Mouse (Mus musculus): ENCODE data around the gene Krtap19-5. TPM values are rescaled to one million over a fixed set of nuclear protein-coding genes. Genes with fewer than 3 reads are reported as not detected.

Krtap19-5 gene
- polyA plus RNA-seq (2015; fragmentation: Nextera tagmentation; extraction: Ambion mirVana), result not detected in 2 replicates

DNA sequence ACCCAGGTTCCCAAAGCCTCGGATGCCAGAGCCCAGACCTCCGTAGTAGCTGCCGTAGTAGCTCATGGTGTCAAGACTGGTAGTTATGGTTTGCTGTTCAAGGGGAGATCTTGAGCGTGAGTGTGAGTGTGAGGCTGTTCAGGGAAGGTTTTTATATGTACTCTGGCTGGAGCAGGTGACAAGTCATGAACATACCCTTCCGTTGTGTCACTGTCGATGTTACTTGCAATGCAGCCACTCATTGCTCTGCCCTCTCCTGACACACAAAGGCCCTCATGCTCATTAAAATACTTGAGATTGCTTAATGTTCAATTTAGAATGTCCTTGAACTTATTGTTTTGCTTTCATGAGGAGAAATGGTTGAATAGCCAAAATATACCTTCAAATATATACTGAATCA lies at the start of gene Krtap19-5:
Krtap19-5 (minus strand) TSS at position 101 of the 400 bp plus-strand sequence.
- H3K27ac ChIP-seq (ENCODE audit: low read length), result no peak within 1 kb of the TSS
- no peaks in the 10 kb centered on the region for H3K4me1 ChIP-seq (ENCODE audit: insufficient read depth, low read length)
- no peak within 1 kb of the TSS for H3K4me3 ChIP-seq (ENCODE audit: low read length)
- WGBS, result 93% methylated on average over 6 of the region's 6 CpGs
- ATAC-seq (ENCODE audit: low FRiP score, low TSS enrichment), result no peak
- H3K9ac ChIP-seq (replicated peaks; ENCODE audit: low read length), result no peak within 1 kb of the TSS
- no peaks in the 10 kb centered on the region for H3K9me3 ChIP-seq (ENCODE audit: low read length)
- no peak within 1 kb of the TSS for H3K4me2 ChIP-seq (replicated peaks; ENCODE audit: low read depth, low read length)
- H3K36me3 ChIP-seq (ENCODE audit: insufficient read depth, low read length), result no peaks in the 10 kb centered on the region
- H3K27me3 ChIP-seq (ENCODE audit: insufficient read depth, low read length), result no peaks in the 10 kb centered on the region

DNA sequence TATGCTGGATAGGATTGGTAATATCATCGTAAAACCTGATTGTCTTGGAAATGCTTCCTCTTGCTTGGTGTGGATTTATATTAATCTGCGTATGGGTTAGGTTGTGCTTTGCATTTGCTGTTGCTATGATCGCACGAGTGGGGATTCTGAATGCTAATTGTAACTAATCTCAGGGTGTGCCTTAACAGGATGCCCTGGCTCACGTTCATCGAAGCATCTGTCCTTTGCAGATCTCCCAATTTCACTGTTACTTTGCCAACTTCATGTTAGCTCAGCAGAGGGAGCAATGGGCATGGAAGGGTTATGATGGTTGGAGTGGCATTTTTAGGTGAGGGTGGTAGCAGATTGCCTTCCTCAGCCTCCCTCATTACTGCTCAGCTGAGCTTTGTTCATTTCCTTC lies 44.8 kb upstream of the Krtap19-5 start:
- Histone ChIP-seq H3K9me3 (ENCODE audit: low read length) (no peaks in the 10 kb centered on the region), H3K4me3 (ENCODE audit: low read length) (no peak overlapping the region), H3K4me1 (ENCODE audit: insufficient read depth, low read length) (no peaks in the 10 kb centered on the region), H3K36me3 (ENCODE audit: insufficient read depth, low read length) (no peaks in the 10 kb centered on the region), H3K27ac (ENCODE audit: low read length) (no peak overlapping the region), H3K27me3 (ENCODE audit: insufficient read depth, low read length) (no peaks in the 10 kb centered on the region), H3K4me2 (replicated peaks; ENCODE audit: low read depth, low read length) (no peak overlapping the region), H3K9ac (replicated peaks; ENCODE audit: low read length) (no peak overlapping the region)
- WGBS, result 87% methylated on average over 6 of the region's 6 CpGs
- no peak for ATAC-seq (ENCODE audit: low FRiP score, low TSS enrichment)

DNA sequence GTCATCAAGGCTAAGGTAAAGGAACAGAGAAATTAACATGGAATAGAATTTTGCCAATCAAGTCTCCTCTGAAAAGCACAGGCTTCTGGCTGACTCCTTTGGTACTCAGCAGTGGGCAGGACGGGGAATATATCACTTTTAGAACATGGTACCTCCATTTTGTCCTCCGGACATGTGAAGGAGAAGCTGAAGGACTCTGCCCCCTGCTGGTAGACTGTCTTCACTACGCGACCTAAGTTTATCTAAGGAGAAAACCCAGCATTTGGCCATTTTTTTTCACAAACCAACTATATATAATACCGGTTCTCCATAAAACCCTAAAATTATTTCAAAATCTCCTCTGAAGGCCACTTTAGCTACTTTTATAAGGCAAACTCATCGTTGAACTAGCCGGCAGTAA lies 42.0 kb upstream of the Krtap19-5 start:
- H3K9me3 ChIP-seq (ENCODE audit: low read length), result no peaks in the 10 kb centered on the region

DNA sequence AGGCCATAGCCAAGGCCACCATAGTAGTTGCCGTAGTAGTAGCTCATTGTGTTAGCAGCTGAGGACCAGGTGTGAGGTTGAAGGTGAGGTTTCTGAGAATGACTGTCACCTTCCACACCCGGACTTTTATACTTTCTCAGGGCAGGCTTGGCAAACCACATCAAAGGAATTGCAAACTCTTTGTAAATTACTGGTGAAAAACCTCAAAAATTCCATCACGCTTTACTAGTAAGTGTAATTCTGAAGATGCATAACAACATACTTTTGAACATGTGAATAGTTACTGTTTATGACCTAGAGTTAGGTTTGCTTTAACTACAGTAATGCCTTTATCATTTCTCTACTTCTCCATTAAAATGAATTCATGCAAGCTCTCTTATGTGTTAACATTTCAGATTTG lies 35.9 kb upstream of the Krtap19-5 start, which contains the start of gene Krtap19-9b:
Krtap19-9b (minus strand) TSS at position 101 of the 400 bp plus-strand sequence.
- WGBS, result 87% methylated on average over 3 of the region's 3 CpGs
- Histone ChIP-seq H3K9me3 (ENCODE audit: low read length) (no peaks in the 10 kb centered on the region), H3K27me3 (ENCODE audit: insufficient read depth, low read length) (no peaks in the 10 kb centered on the region), H3K4me1 (ENCODE audit: insufficient read depth, low read length) (no peaks in the 10 kb centered on the region), H3K4me2 (replicated peaks; ENCODE audit: low read depth, low read length) (no peak within 1 kb of the TSS), H3K9ac (replicated peaks; ENCODE audit: low read length) (no peak within 1 kb of the TSS), H3K4me3 (ENCODE audit: low read length) (no peak within 1 kb of the TSS), H3K36me3 (ENCODE audit: insufficient read depth, low read length) (no peaks in the 10 kb centered on the region), H3K27ac (ENCODE audit: low read length) (no peak within 1 kb of the TSS)
- no peak for ATAC-seq (ENCODE audit: low FRiP score, low TSS enrichment)

More for the DNA sequence above, 42.0 kb upstream of the Krtap19-5 start:
- Histone ChIP-seq H3K4me2 (replicated peaks; ENCODE audit: low read depth, low read length) (no peak overlapping the region), H3K27me3 (ENCODE audit: insufficient read depth, low read length) (no peaks in the 10 kb centered on the region), H3K4me3 (ENCODE audit: low read length) (no peak overlapping the region), H3K36me3 (ENCODE audit: insufficient read depth, low read length) (no peaks in the 10 kb centered on the region), H3K9ac (replicated peaks; ENCODE audit: low read length) (no peak overlapping the region), H3K27ac (ENCODE audit: low read length) (no peak overlapping the region), H3K4me1 (ENCODE audit: insufficient read depth, low read length) (no peaks in the 10 kb centered on the region)
- 67% methylated on average over 7 of the region's 7 CpGs for WGBS
- ATAC-seq (ENCODE audit: low FRiP score, low TSS enrichment), result no peak

DNA sequence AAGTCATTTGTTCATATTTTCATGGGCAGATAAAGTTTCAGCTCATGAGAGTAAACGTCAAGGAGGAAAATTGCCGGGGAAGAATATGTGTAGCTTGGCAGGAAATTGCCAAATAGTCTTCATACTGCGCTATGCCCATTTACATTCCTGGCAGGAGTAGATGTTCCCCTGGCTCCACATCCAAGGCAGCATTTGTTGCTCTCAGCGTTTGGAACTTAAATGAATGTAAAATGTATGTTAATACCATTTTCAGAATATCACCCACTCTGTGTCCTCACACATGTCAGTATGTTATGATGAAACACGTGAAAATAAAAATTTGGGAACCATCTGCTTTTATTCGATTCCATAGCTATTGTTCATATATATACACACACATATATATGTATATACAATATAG lies 9.4 kb downstream of the Krtap19-5 start:
- H3K4me3 ChIP-seq (ENCODE audit: low read length), result no peak overlapping the region
- no peak for ATAC-seq (ENCODE audit: low FRiP score, low TSS enrichment)
- no peak overlapping the region for H3K27ac ChIP-seq (ENCODE audit: low read length)
- no peaks in the 10 kb centered on the region for H3K4me1 ChIP-seq (ENCODE audit: insufficient read depth, low read length)
- no peaks in the 10 kb centered on the region for H3K9me3 ChIP-seq (ENCODE audit: low read length)
- H3K27me3 ChIP-seq (ENCODE audit: insufficient read depth, low read length), result no peaks in the 10 kb centered on the region
- 85% methylated on average over 6 of the region's 6 CpGs for WGBS
- H3K4me2 ChIP-seq (replicated peaks; ENCODE audit: low read depth, low read length), result no peak overlapping the region
- no peak overlapping the region for H3K9ac ChIP-seq (replicated peaks; ENCODE audit: low read length)
- no peaks in the 10 kb centered on the region for H3K36me3 ChIP-seq (ENCODE audit: insufficient read depth, low read length)

DNA sequence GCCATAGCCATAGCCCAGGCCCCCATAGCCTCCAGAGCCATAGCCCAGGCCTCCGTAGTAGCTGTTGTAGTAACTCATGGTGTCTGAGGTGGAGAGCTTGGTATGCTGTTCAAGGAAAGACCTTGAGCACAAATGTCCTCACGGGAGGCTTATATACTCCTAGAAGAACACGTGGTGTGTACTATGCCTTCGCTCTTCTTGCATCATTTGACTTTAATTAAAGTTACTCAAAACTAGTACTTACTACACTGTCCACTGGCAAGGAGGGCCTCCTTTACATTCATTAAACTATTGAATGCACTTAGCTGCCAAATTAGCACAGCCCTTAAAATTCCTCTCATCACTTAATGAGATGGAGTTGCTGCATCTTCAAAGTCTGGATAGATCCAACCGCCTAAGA lies 11.3 kb downstream of the Krtap19-5 start, which contains the start of gene Krtap19-4:
Krtap19-4 (minus strand) TSS at position 101 of the 400 bp plus-strand sequence.
- Histone ChIP-seq H3K36me3 (ENCODE audit: insufficient read depth, low read length) (no peaks in the 10 kb centered on the region), H3K9ac (replicated peaks; ENCODE audit: low read length) (no peak within 1 kb of the TSS), H3K9me3 (ENCODE audit: low read length) (no peaks in the 10 kb centered on the region), H3K27ac (ENCODE audit: low read length) (no peak within 1 kb of the TSS), H3K4me1 (ENCODE audit: insufficient read depth, low read length) (no peaks in the 10 kb centered on the region), H3K4me2 (replicated peaks; ENCODE audit: low read depth, low read length) (no peak within 1 kb of the TSS), H3K27me3 (ENCODE audit: insufficient read depth, low read length) (no peaks in the 10 kb centered on the region), H3K4me3 (ENCODE audit: low read length) (no peak within 1 kb of the TSS)
- WGBS, result 90% methylated on average over 5 of the region's 5 CpGs
- ATAC-seq (ENCODE audit: low FRiP score, low TSS enrichment), result no peak

DNA sequence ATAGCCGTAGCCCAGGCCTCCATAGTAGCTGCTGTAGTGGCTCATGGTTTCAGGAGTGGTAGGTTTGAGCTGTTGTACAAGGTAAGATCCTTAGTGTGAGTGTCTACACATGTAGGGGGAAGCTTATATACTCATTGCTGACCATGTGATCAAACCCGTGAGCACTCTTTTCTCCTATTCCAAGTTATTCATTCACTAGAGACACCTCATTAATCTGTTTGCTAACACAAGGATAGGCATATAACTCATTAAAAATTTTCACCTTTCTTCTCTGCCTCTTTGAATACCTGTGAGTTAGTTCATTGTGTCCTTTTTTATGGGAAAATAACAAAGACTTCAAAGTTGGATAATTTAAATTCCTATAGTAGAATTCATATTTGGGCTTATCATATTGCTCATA lies 18.3 kb downstream of the Krtap19-5 start, which contains the start of gene Krtap19-3:
Krtap19-3 (minus strand) TSS at position 101 of the 400 bp plus-strand sequence.
- Histone ChIP-seq H3K27me3 (ENCODE audit: insufficient read depth, low read length) (no peaks in the 10 kb centered on the region), H3K4me3 (ENCODE audit: low read length) (no peak within 1 kb of the TSS), H3K4me2 (replicated peaks; ENCODE audit: low read depth, low read length) (no peak within 1 kb of the TSS), H3K4me1 (ENCODE audit: insufficient read depth, low read length) (no peaks in the 10 kb centered on the region), H3K36me3 (ENCODE audit: insufficient read depth, low read length) (no peaks in the 10 kb centered on the region), H3K9me3 (ENCODE audit: low read length) (no peaks in the 10 kb centered on the region), H3K9ac (replicated peaks; ENCODE audit: low read length) (no peak within 1 kb of the TSS), H3K27ac (ENCODE audit: low read length) (no peak within 1 kb of the TSS)
- no peak for ATAC-seq (ENCODE audit: low FRiP score, low TSS enrichment)
- 73% methylated on average over 2 of the region's 2 CpGs for WGBS

DNA sequence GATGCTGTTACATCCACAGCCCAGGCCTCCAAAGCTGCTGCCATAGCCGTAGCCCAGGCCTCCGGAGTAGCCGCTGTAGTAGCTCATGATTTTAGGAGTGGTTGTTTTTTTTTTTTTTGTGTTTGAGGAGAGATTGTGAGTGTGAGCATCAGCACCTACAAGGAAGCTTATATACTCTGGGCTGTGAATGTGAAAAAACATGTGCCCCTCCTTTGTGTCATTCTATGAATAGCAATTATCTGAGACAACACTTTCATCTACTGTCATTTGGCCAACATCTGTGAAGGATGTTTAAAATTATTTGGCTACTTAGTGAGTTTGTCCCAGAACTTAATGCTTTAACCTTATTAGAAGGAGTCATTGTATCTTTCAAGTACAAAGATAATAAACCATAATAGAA lies 22.1 kb downstream of the Krtap19-5 start, which contains the start of gene Krtap19-2:
Krtap19-2 (minus strand) TSS at position 101 of the 400 bp plus-strand sequence.
- Histone ChIP-seq H3K4me3 (ENCODE audit: low read length) (no peak within 1 kb of the TSS), H3K36me3 (ENCODE audit: insufficient read depth, low read length) (no peaks in the 10 kb centered on the region), H3K4me1 (ENCODE audit: insufficient read depth, low read length) (no peaks in the 10 kb centered on the region), H3K27me3 (ENCODE audit: insufficient read depth, low read length) (no peaks in the 10 kb centered on the region), H3K9ac (replicated peaks; ENCODE audit: low read length) (no peak within 1 kb of the TSS), H3K4me2 (replicated peaks; ENCODE audit: low read depth, low read length) (no peak within 1 kb of the TSS), H3K9me3 (ENCODE audit: low read length) (no peaks in the 10 kb centered on the region), H3K27ac (ENCODE audit: low read length) (no peak within 1 kb of the TSS)
- 93% methylated on average over 3 of the region's 3 CpGs for WGBS
- ATAC-seq (ENCODE audit: low FRiP score, low TSS enrichment), result no peak

DNA sequence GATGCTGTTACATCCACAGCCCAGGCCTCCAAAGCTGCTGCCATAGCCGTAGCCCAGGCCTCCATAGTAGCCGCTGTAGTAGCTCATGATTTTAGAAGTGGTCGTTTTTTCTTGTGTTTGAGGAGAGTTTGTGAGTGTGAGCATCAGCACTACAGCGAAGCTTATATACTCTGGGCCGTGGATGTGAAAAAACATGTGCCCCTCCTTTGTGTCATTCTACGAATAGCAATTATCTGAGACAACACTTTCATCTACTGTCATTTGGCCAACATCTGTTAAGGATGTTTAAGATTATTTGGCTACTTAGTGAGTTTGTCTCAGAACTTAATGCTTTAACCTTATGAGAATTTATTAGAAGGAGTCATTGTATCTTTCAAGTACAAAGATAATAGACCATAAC lies 26.9 kb downstream of the Krtap19-5 start, which contains the start of gene Krtap19-1:
Krtap19-1 (minus strand) TSS at position 101 of the 400 bp plus-strand sequence.
- no peaks in the 10 kb centered on the region for H3K4me1 ChIP-seq (ENCODE audit: insufficient read depth, low read length)
- H3K4me2 ChIP-seq (replicated peaks; ENCODE audit: low read depth, low read length), result no peak within 1 kb of the TSS
- no peak within 1 kb of the TSS for H3K4me3 ChIP-seq (ENCODE audit: low read length)
- H3K36me3 ChIP-seq (ENCODE audit: insufficient read depth, low read length), result no peaks in the 10 kb centered on the region
- H3K27ac ChIP-seq (ENCODE audit: low read length), result no peak within 1 kb of the TSS
- H3K9me3 ChIP-seq (ENCODE audit: low read length), result no peaks in the 10 kb centered on the region
- no peaks in the 10 kb centered on the region for H3K27me3 ChIP-seq (ENCODE audit: insufficient read depth, low read length)
- no peak for ATAC-seq (ENCODE audit: low FRiP score, low TSS enrichment)
- H3K9ac ChIP-seq (replicated peaks; ENCODE audit: low read length), result no peak within 1 kb of the TSS
- WGBS, result 88% methylated on average over 6 of the region's 6 CpGs

DNA sequence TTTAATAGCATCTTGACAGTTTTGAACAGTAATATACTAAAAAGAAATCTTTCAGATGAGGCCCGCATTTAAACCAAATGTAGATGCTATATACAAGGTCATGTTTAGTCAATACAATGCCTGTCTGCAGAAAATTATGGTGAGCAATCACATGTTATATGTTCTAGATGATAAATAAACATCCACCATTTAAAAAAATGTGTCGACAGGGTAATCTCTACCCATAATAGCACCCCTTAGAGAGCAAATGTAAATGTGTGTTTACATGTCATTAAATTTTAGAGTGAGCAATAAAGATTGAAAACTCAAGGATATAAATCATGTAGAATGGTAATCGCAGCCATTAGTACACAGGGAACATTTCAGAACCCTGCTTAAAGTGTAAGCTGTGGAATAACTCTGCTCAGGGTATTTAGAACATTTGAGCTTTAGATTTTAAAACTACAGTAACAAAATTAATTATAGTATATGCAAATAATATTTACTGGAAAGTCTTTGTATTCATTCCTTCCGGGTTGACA lies 31.3 kb downstream of the Krtap19-5 start:
- H3K4me2 ChIP-seq (replicated peaks; ENCODE audit: low read depth, low read length), result no peak overlapping the region
- no peak overlapping the region for H3K9ac ChIP-seq (replicated peaks; ENCODE audit: low read length)
- 53% methylated on average over 4 of the region's 4 CpGs for WGBS
- no peaks in the 10 kb centered on the region for H3K27me3 ChIP-seq (ENCODE audit: insufficient read depth, low read length)
- H3K4me1 ChIP-seq (ENCODE audit: insufficient read depth, low read length), result no peaks in the 10 kb centered on the region
- no peaks in the 10 kb centered on the region for H3K9me3 ChIP-seq (ENCODE audit: low read length)
- H3K36me3 ChIP-seq (ENCODE audit: insufficient read depth, low read length), result no peaks in the 10 kb centered on the region
- H3K4me3 ChIP-seq (ENCODE audit: low read length), result no peak overlapping the region
- no peak overlapping the region for H3K27ac ChIP-seq (ENCODE audit: low read length)
- ATAC-seq (ENCODE audit: low FRiP score, low TSS enrichment), result no peak
